Comparison of ENCODE assay signal across 26 mouse cellular contexts in the genomic region with DNA sequence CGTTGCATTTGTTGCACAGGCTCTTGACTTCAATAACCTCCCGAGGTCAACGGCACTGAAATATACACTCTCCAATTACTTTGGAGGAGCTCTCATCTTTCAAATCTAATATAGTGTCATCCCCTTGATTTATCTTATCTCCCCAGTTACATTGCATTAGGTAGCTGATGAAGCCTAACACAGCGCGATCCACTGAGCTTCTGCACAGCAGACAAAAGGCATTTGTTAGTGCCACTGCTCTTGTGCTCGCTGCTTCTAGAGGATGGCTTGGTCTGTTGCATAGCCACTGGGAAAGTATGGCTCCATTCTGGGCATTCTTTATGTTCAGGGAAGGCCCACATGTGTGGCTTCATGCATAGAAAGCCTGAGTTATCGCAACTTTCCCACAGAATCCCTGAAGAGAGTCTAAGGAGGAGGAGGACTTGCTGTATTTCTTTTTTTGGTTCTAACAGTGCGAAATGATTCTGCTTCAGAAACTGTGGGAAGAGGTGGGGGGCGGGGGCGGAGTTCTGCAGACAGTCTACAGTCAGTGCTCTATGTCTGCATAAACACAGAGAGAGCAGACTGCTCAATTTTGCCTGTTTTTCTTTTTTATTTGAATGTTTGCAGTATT.
DNase-seq lines count a peak whose midpoint lies in the region; ATAC-seq lines count a peak whose summit lies in the region.
"Had no signal": no experiment of that assay in that cellular context is flagged by ENCODE, and none has a peak within 500 bp of the region (broad histone marks: within the 10 kb centered on the region; RNA-seq: fewer than 3 reads in every experiment).

No protein-coding gene starts in this region.

- no peak overlapping the region for H3K4me2 ChIP-seq in hindbrain, embryonic 12.5 days (replicated peaks)
- no peak overlapping the region for H3K4me2 ChIP-seq in neural tube, embryonic 11.5 days (ENCODE audit: low read depth)
- no peak overlapping the region for H3K4me2 ChIP-seq in neural tube, embryonic 15.5 days
- H3K4me2 ChIP-seq in hindbrain, embryonic 14.5 days (replicated peaks), result no peak overlapping the region
- no peak overlapping the region for H3K4me2 ChIP-seq in heart, embryonic 12.5 days
- H3K4me2 ChIP-seq: embryonic facial prominence, embryonic 15.5 days; heart, embryonic 11.5 days; limb, embryonic 13.5 days; liver, embryonic 12.5 days; midbrain, embryonic 12.5 days had no signal

- 0 out of 2 replicates have a peak, but pooled peaks cover 3% of the 10 kb centered on the region for H3K36me3 ChIP-seq in hindbrain, embryonic 12.5 days
- 0 out of 2 replicates have a peak, but pooled peaks cover 6% of the 10 kb centered on the region for H3K36me3 ChIP-seq in hindbrain, embryonic 10.5 days
- no peaks in the 10 kb centered on the region for H3K36me3 ChIP-seq in neural tube, embryonic 11.5 days (ENCODE audit: control insufficient read depth, insufficient read depth, low read length)
- peaks cover 16% of the 10 kb centered on the region for H3K36me3 ChIP-seq in neural tube, embryonic 15.5 days
- no peaks in the 10 kb centered on the region; the same call in none of the 2 replicates for H3K36me3 ChIP-seq in hindbrain, embryonic 14.5 days (replicated peaks; ENCODE audit: control insufficient read depth, insufficient read depth)
- peaks cover 15% of the 10 kb centered on the region for H3K36me3 ChIP-seq in heart, embryonic 12.5 days
- H3K36me3 ChIP-seq: liver, embryonic 12.5 days; midbrain, embryonic 12.5 days had no signal

- H3K9ac ChIP-seq in hindbrain, embryonic 12.5 days, result no peak overlapping the region
- no peak overlapping the region for H3K9ac ChIP-seq in neural tube, embryonic 11.5 days (ENCODE audit: low read length)
- H3K9ac ChIP-seq in neural tube, embryonic 15.5 days (replicated peaks), result no peak overlapping the region
- no peak overlapping the region for H3K9ac ChIP-seq in hindbrain, embryonic 14.5 days
- H3K9ac ChIP-seq in heart, embryonic 12.5 days, result no peak overlapping the region
- H3K9ac ChIP-seq: embryonic facial prominence, embryonic 15.5 days; limb, embryonic 13.5 days; liver, embryonic 12.5 days; midbrain, embryonic 12.5 days had no signal

- H3K4me3 ChIP-seq in hindbrain, embryonic 12.5 days, result no peak overlapping the region
- no peak overlapping the region for H3K4me3 ChIP-seq in hindbrain, embryonic 10.5 days
- no peak overlapping the region for H3K4me3 ChIP-seq in neural tube, embryonic 11.5 days (ENCODE audit: low read depth, low read length)
- H3K4me3 ChIP-seq in neural tube, embryonic 15.5 days (replicated peaks), result no peak overlapping the region
- no peak overlapping the region for H3K4me3 ChIP-seq in hindbrain, embryonic 14.5 days (replicated peaks; ENCODE audit: low read length)
- H3K4me3 ChIP-seq in heart, embryonic 12.5 days, result no peak overlapping the region
- H3K4me3 ChIP-seq: embryonic facial prominence, embryonic 15.5 days; limb, embryonic 13.5 days; liver, embryonic 12.5 days; midbrain, embryonic 12.5 days had no signal

- ATAC-seq in hindbrain, embryonic 12.5 days (ENCODE audit: low FRiP score), result peak; percentile 65
- ATAC-seq in neural tube, embryonic 11.5 days (ENCODE audit: insufficient read depth, low FRiP score, low TSS enrichment), result peak; percentile 43; the same call in 1 of the 2 replicates
- no peak for ATAC-seq in neural tube, embryonic 15.5 days (ENCODE audit: low FRiP score)
- ATAC-seq in hindbrain, embryonic 14.5 days (ENCODE audit: low FRiP score), result peak; percentile 39; the same call in 1 of the 2 replicates
- no peak for ATAC-seq in heart, embryonic 12.5 days (ENCODE audit: insufficient number of reproducible peaks, low FRiP score)
- ATAC-seq: CD4-positive, CD25-positive, alpha-beta regulatory T cell, adult 4 months; forebrain, embryonic 14.5 days; intestine, postnatal 0 days; liver, embryonic 12.5 days had no signal

- peak overlapping the region; percentile 26; the same call in 1 of the 2 replicates for H3K27ac ChIP-seq in hindbrain, embryonic 12.5 days
- H3K27ac ChIP-seq in hindbrain, embryonic 10.5 days, result no peak overlapping the region
- no peak overlapping the region for H3K27ac ChIP-seq in neural tube, embryonic 11.5 days (ENCODE audit: low read depth, low read length)
- H3K27ac ChIP-seq in neural tube, embryonic 15.5 days (replicated peaks), result no peak overlapping the region
- H3K27ac ChIP-seq in hindbrain, embryonic 14.5 days, result peak overlapping the region; percentile 62
- H3K27ac ChIP-seq in heart, embryonic 12.5 days (ENCODE audit: poor library complexity, severe bottlenecking), result no peak overlapping the region
- H3K27ac ChIP-seq: embryonic facial prominence, embryonic 15.5 days; limb, embryonic 13.5 days; liver, embryonic 12.5 days; midbrain, embryonic 12.5 days had no signal

- peaks cover 4% of the 10 kb centered on the region; the same call in 1 of the 2 replicates for H3K4me1 ChIP-seq in hindbrain, embryonic 12.5 days
- H3K4me1 ChIP-seq in hindbrain, embryonic 10.5 days (replicated peaks), result 0 out of 2 replicates have a peak, but pooled peaks cover 4% of the 10 kb centered on the region
- no peaks in the 10 kb centered on the region for H3K4me1 ChIP-seq in neural tube, embryonic 11.5 days (ENCODE audit: control insufficient read depth, insufficient read depth, low read length)
- no peaks in the 10 kb centered on the region for H3K4me1 ChIP-seq in neural tube, embryonic 15.5 days
- H3K4me1 ChIP-seq in hindbrain, embryonic 14.5 days (replicated peaks; ENCODE audit: control insufficient read depth, insufficient read depth, low read length), result no peaks in the 10 kb centered on the region
- H3K4me1 ChIP-seq in heart, embryonic 12.5 days (replicated peaks), result no peaks in the 10 kb centered on the region
- H3K4me1 ChIP-seq: embryonic facial prominence, embryonic 15.5 days; limb, embryonic 13.5 days; liver, embryonic 12.5 days; midbrain, embryonic 12.5 days had no signal

- no peaks in the 10 kb centered on the region for H3K27me3 ChIP-seq in hindbrain, embryonic 12.5 days
- no peaks in the 10 kb centered on the region for H3K27me3 ChIP-seq in hindbrain, embryonic 10.5 days (ENCODE audit: insufficient read depth, poor library complexity, severe bottlenecking)
- no peaks in the 10 kb centered on the region for H3K27me3 ChIP-seq in neural tube, embryonic 11.5 days (ENCODE audit: control insufficient read depth, insufficient read depth, low read length)
- no peaks in the 10 kb centered on the region for H3K27me3 ChIP-seq in neural tube, embryonic 15.5 days (replicated peaks)
- no peaks in the 10 kb centered on the region for H3K27me3 ChIP-seq in hindbrain, embryonic 14.5 days (ENCODE audit: control insufficient read depth, insufficient read depth, low read length)
- no peaks in the 10 kb centered on the region for H3K27me3 ChIP-seq in heart, embryonic 12.5 days (replicated peaks)
- H3K27me3 ChIP-seq: embryonic facial prominence, embryonic 15.5 days; limb, embryonic 13.5 days; liver, embryonic 12.5 days; midbrain, embryonic 12.5 days had no signal

- H3K9me3 ChIP-seq in hindbrain, embryonic 12.5 days (replicated peaks), result no peaks in the 10 kb centered on the region
- H3K9me3 ChIP-seq in hindbrain, embryonic 10.5 days, result no peaks in the 10 kb centered on the region
- no peaks in the 10 kb centered on the region for H3K9me3 ChIP-seq in neural tube, embryonic 11.5 days (ENCODE audit: control insufficient read depth, low read length)
- no peaks in the 10 kb centered on the region for H3K9me3 ChIP-seq in neural tube, embryonic 15.5 days (replicated peaks)
- H3K9me3 ChIP-seq in hindbrain, embryonic 14.5 days (ENCODE audit: control insufficient read depth, low read length), result no peaks in the 10 kb centered on the region
- H3K9me3 ChIP-seq in heart, embryonic 12.5 days (replicated peaks), result no peaks in the 10 kb centered on the region
- H3K9me3 ChIP-seq: embryonic facial prominence, embryonic 15.5 days; limb, embryonic 13.5 days; liver, embryonic 12.5 days; midbrain, embryonic 12.5 days had no signal

- DNase-seq in hindbrain, embryonic 10.5 days (ENCODE audit: low spot score), result no peak
- DNase-seq in neural tube, embryonic 11.5 days (ENCODE audit: low spot score), result peak; percentile 14
- no peak for DNase-seq in hindbrain, embryonic 14.5 days (ENCODE audit: low spot score)
- DNase-seq in telencephalon, adult 2 months (ENCODE audit: low read depth, low spot score), result peak; percentile 80
- DNase-seq: adrenal gland, postnatal 25 days; cerebellum, adult 2 months; cerebellum, postnatal 36 days; gastrocnemius, postnatal 10 days; heart, postnatal 10 days; kidney, postnatal 25 days; lung, adult 2 months; lung, postnatal 14 days; right cerebral cortex, postnatal 14 days; spleen, adult 18-20 months; thymus, postnatal 14 days had no signal

- WGBS in hindbrain, embryonic 12.5 days, result 80% methylated on average over 10 of the region's 10 CpGs
- WGBS in hindbrain, embryonic 10.5 days, result 84% methylated on average over 10 of the region's 10 CpGs
- whole genome bisulfite sequencing in neural tube, embryonic 11.5 days, result 84% methylated on average over 10 of the region's 10 CpGs
- 76% methylated on average over 10 of the region's 10 CpGs for WGBS in neural tube, embryonic 15.5 days
- WGBS in hindbrain, embryonic 14.5 days, result 76% methylated on average over 10 of the region's 10 CpGs
- 84% methylated on average over 10 of the region's 10 CpGs for WGBS in heart, embryonic 12.5 days

Comparison
In these comparisons a context has a peak if more than half of its experiments do, and no peak if none do; other contexts are left out.
1. ATAC-seq: peak in hindbrain, embryonic 12.5 days (single experiment), neural tube, embryonic 11.5 days (single experiment) and hindbrain, embryonic 14.5 days (single experiment); none in neural tube, embryonic 15.5 days (single experiment) and heart, embryonic 12.5 days (single experiment).
2. H3K27ac ChIP-seq: peak in hindbrain, embryonic 12.5 days (single experiment) and hindbrain, embryonic 14.5 days (single experiment); none in hindbrain, embryonic 10.5 days (single experiment), neural tube, embryonic 11.5 days (single experiment), neural tube, embryonic 15.5 days (single experiment) and heart, embryonic 12.5 days (single experiment).
3. DNase-seq: peak in neural tube, embryonic 11.5 days (single experiment) and telencephalon, adult 2 months (single experiment); none in hindbrain, embryonic 10.5 days (single experiment) and hindbrain, embryonic 14.5 days (single experiment).